Mouse (Mus musculus) intestine, embryonic 15.5 days (tissue): ENCODE measurements around the gene Mpp6. TPM values are rescaled to one million over a fixed set of nuclear protein-coding genes. Genes with fewer than 3 reads are reported as not detected.

Source experiments
- ATAC-seq: fragments of 200-750 bp; cut with Nextera tagmentation; 2 replicates; pipeline ENCODE4 v1.8.0; 2017; ENCODE audit warnings: moderate TSS enrichment, moderate library complexity
- H3K27ac ChIP-seq: fragments of 300-500 bp; sonication (generic); 2 replicates; pipeline ENCODE4 v1.5.1; 2015; ENCODE audit warnings: mild to moderate bottlenecking, inconsistent platforms
- H3K27me3 ChIP-seq: fragments of 300-500 bp; sonication (generic); replicated peaks from 2 replicates; pipeline ENCODE4 v1.6.1; 2015; ENCODE audit warnings: inconsistent platforms
- H3K36me3 ChIP-seq: fragments of 300-500 bp; sonication (generic); 2 replicates; pipeline ENCODE4 v1.6.1; 2015; ENCODE audit warnings: inconsistent platforms
- H3K4me1 ChIP-seq: fragments of 300-500 bp; sonication (generic); replicated peaks from 2 replicates; pipeline ENCODE4 v1.6.1; 2015; ENCODE audit warnings: inconsistent platforms
- H3K4me2 ChIP-seq: fragments of 300-500 bp; sonication (generic); replicated peaks from 2 replicates; pipeline ENCODE4 v1.6.1; 2015; ENCODE audit warnings: mild to moderate bottlenecking, inconsistent platforms
- H3K4me3 ChIP-seq: fragments of 300-500 bp; sonication (generic); replicated peaks from 2 replicates; pipeline ENCODE4 v1.5.1; 2015; ENCODE audit warnings: inconsistent platforms
- H3K9ac ChIP-seq: fragments of 300-500 bp; sonication (generic); 2 replicates; pipeline ENCODE4 v1.6.1; 2015; ENCODE audit warnings: inconsistent platforms
- H3K9me3 ChIP-seq: fragments of 300-500 bp; sonication (generic); 2 replicates; pipeline ENCODE4 v1.6.1; 2016; ENCODE audit warnings: inconsistent platforms
- WGBS: fragments of 180-500 bp; shearing (Covaris S2); methylation state at CpG from one replicate; pipeline ENCODE4 v1.1.7; 2015; 5-methylcytosine and 5-hydroxymethylcytosine counted together
- polyA plus RNA-seq: library from polyadenylated mRNA; unstranded; fragments of >200 nt; fragmentation: Nextera tagmentation; extraction: Ambion mirVana; gene quantifications from 2 replicates; pipeline ENCODE4 v1.2.1, GENCODE M21; 2015

The Mpp6 gene
- polyA plus RNA-seq, 1 experiment from 2014 or later = 64.5 TPM

DNA sequence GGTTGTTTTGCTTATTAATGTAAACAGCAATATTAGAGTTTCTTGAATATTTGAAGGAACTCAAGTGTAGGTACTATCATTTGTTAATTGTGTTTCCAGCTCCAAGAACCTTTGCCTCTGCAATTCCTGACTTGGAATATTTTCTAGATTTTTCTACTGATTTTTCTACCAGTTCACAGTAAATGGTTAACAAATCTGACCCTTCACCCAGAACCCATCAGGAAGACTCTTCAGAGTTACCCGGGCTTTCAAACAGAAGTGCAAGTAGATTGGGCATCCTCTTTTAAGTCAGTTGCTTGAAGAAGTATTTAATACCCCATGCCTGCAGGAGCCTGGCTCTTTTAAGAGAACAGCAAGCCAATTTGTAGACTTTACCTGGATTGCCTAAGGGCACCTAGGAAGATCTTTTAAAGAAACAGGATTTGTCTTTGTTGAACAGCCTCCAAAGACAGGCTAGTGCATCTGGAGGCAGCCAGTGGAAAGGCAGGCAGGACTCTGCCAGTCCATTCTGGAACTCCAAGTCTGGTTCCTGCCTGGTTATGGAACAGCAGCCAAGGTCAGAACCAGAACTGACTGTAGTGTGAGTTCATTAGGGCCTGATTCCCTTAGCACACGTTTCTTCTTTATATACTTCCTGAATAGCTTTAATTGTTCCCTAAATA, 104.8 kb downstream of the Mpp6 start:
- WGBS = 54% methylated on average over 2 of the region's 2 CpGs
- no peak overlapping the region for H3K4me3 ChIP-seq
- H3K27ac ChIP-seq = no peak overlapping the region
- ATAC-seq = no peak
- no peaks in the 10 kb centered on the region for H3K9me3 ChIP-seq
- no peak overlapping the region for H3K4me2 ChIP-seq
- no peaks in the 10 kb centered on the region for H3K36me3 ChIP-seq
- H3K4me1 ChIP-seq = no peaks in the 10 kb centered on the region
- H3K27me3 ChIP-seq = no peaks in the 10 kb centered on the region
- H3K9ac ChIP-seq = no peak overlapping the region

DNA sequence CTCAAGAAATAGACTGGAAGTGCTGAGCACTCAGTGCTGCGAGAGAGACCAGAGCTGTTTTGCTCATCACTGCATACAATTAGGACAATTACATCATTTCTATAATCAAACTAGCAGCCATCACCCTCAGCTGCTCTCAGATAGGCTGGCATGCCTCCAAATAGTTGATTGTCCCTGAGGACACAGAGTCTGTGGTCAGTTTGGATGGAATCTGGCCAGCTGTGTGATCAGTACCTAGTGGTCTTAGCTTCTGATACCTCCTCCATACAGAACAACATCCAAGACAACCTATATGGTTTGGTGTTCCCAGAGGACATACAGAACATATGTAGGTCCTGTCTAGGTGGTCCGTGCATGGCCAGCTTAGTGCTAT, 105.3 kb downstream of the Mpp6 start:
- Histone ChIP-seq H3K36me3 (no peaks in the 10 kb centered on the region), H3K27me3 (no peaks in the 10 kb centered on the region), H3K4me1 (no peaks in the 10 kb centered on the region), H3K4me3 (no peak overlapping the region), H3K9me3 (no peaks in the 10 kb centered on the region), H3K4me2 (no peak overlapping the region), H3K9ac (no peak overlapping the region), H3K27ac (no peak overlapping the region)
- no peak for ATAC-seq
- 87% methylated on average over 2 of the region's 2 CpGs for WGBS

DNA sequence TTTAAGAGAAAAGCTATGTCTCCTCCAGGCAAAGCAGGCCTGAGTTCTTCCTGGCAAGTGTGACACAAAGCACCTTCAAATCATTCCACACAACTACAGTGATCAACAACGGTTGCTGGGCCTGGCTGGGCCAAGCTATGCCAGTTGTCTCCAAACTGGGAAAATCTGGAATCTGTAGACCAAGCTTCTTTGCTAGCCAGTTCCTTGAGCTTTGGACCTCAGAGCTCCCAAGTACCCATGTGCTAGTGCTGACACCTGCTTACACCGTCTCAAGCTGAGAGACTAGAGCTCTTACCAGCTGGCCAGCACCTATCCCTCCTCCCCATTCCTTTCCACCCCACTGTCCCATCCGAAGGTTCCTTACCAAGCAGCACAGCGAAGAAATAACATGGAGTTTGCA, 105.9 kb downstream of the Mpp6 start:
- ATAC-seq = no peak
- H3K9ac ChIP-seq = no peak overlapping the region
- WGBS = 89% methylated on average over 4 of the region's 4 CpGs

DNA sequence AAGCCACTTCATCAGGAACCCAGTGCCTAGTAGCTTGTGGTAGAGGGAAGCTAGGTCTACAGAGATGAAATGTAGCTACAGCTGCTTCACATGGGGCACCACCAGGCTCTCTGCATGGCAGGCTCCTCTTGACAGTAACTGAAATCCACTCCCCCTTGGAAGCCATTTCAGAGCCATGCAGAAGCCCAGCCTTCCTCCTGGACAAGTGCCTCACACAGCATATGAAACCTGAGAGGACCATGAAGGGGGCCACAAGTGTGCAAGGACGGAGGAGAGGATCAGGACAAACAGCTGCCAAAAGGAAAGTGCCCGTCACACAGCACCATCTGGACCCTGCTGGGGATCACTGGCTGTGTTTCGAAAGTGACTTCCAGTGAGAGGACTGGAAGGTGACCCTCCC, 108.6 kb downstream of the Mpp6 start:
- no peak overlapping the region for H3K27ac ChIP-seq
- H3K27me3 ChIP-seq = no peaks in the 10 kb centered on the region
- H3K4me2 ChIP-seq = no peak overlapping the region
- no peak for ATAC-seq
- 58% methylated on average over 3 of the region's 3 CpGs for WGBS
- H3K4me1 ChIP-seq = no peaks in the 10 kb centered on the region
- no peaks in the 10 kb centered on the region for H3K36me3 ChIP-seq
- no peak overlapping the region for H3K4me3 ChIP-seq
- H3K9ac ChIP-seq = no peak overlapping the region
- H3K9me3 ChIP-seq = no peaks in the 10 kb centered on the region

More for the DNA sequence above, 105.9 kb downstream of the Mpp6 start:
- Histone ChIP-seq H3K27ac (no peak overlapping the region), H3K4me1 (no peaks in the 10 kb centered on the region), H3K9me3 (no peaks in the 10 kb centered on the region), H3K4me2 (no peak overlapping the region), H3K4me3 (no peak overlapping the region), H3K27me3 (no peaks in the 10 kb centered on the region), H3K36me3 (no peaks in the 10 kb centered on the region)

DNA sequence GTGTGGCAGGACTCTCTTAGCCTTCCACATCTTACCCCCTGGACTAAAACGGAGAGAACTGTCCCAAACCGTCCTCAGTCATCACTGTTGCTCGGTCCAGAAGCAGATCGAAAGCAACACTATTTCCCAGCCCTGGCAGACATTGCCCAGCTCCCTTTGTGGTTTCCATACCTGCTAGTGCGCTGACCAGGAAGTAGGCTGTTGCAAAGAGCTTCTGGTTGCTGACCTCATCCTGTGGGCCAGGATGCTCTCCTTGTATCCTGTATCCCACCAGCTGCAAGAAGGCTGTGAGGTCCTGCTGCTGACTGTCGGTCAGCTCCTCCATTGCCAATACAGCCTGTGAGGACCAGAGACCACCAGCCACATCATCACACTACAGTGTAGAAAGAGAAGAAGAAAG, 109.0 kb downstream of the Mpp6 start:
- H3K4me3 ChIP-seq = no peak overlapping the region
- no peak overlapping the region for H3K27ac ChIP-seq
- no peak overlapping the region for H3K9ac ChIP-seq
- ATAC-seq = no peak
- WGBS = 88% methylated on average over 6 of the region's 6 CpGs
- no peaks in the 10 kb centered on the region for H3K27me3 ChIP-seq
- H3K4me1 ChIP-seq = no peaks in the 10 kb centered on the region
- no peaks in the 10 kb centered on the region for H3K9me3 ChIP-seq
- no peak overlapping the region for H3K4me2 ChIP-seq
- no peaks in the 10 kb centered on the region for H3K36me3 ChIP-seq

DNA sequence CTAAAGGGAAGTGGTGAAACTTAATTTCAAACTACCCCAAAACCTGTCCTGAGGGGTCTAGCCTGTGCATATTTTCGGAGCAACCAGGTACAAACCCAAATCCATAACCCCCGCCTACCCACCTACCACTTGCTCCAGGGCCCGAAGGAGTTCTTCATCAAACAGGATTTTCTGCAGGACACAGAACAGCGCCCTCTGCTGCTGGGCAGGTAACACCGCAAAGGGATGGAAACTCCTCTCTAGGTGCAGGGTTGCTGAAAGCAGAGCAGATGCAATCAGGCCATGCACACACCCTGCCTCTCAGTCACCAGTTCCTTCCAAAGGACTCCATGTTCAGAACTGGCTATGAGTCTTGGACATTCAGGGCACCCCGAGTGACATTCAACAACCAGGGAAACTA, 110.8 kb downstream of the Mpp6 start:
- Histone ChIP-seq H3K4me3 (no peak overlapping the region), H3K27me3 (no peaks in the 10 kb centered on the region), H3K9me3 (no peaks in the 10 kb centered on the region), H3K4me1 (no peaks in the 10 kb centered on the region), H3K36me3 (no peaks in the 10 kb centered on the region), H3K27ac (no peak overlapping the region), H3K9ac (no peak overlapping the region), H3K4me2 (no peak overlapping the region)
- ATAC-seq = no peak
- 50% methylated on average over 6 of the region's 6 CpGs for WGBS

DNA sequence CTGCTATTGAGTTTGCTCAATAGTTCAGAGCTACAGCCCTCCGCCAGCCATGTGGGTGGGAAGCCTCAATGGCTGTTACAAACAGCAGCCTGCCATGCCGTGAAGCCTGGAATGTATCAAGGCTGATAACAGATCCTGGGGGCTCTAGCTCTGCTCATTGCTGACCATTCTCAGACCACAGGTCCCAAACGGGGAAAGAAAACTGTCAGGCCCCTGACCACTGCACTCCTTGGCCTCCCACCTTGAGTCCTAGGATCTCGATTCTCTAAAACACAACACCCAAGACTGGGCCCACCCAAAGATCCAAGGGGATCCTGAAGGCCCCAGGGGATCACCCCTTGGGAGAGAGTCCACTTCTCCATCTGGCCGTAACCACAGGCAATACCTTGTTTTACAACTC, 112.3 kb downstream of the Mpp6 start:
- no peak overlapping the region for H3K9ac ChIP-seq
- no peak for ATAC-seq
- H3K4me2 ChIP-seq = no peak overlapping the region
- H3K4me3 ChIP-seq = no peak overlapping the region
- no peaks in the 10 kb centered on the region for H3K27me3 ChIP-seq
- no peaks in the 10 kb centered on the region for H3K4me1 ChIP-seq
- no peaks in the 10 kb centered on the region for H3K36me3 ChIP-seq
- H3K9me3 ChIP-seq = no peaks in the 10 kb centered on the region
- H3K27ac ChIP-seq = no peak overlapping the region
- WGBS = 60% methylated on average over 5 of the region's 5 CpGs

DNA sequence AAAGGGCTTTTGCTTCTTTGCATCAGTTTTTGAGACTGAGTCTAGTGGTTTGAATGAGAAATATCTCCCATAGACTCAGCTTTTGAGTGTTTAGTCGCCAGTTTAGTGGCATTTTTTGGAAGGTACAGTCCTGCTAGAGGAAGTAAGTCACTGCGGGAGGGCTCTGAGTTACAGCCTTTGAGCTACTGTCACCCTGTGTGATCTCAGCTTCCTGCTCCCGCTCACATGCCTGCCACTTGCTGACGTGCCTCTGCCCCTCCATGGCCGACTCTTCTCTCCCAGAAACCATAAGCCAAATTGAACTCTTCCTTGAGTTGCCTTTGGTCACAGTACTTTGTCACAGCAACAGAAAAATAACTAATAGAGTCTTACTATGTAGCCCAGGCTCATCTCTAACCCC, 112.9 kb downstream of the Mpp6 start:
- Histone ChIP-seq H3K36me3 (no peaks in the 10 kb centered on the region), H3K9ac (no peak overlapping the region), H3K9me3 (no peaks in the 10 kb centered on the region), H3K4me2 (no peak overlapping the region), H3K4me1 (no peaks in the 10 kb centered on the region), H3K27me3 (no peaks in the 10 kb centered on the region), H3K4me3 (no peak overlapping the region), H3K27ac (no peak overlapping the region)
- WGBS = 70% methylated on average over 5 of the region's 5 CpGs
- no peak for ATAC-seq

DNA sequence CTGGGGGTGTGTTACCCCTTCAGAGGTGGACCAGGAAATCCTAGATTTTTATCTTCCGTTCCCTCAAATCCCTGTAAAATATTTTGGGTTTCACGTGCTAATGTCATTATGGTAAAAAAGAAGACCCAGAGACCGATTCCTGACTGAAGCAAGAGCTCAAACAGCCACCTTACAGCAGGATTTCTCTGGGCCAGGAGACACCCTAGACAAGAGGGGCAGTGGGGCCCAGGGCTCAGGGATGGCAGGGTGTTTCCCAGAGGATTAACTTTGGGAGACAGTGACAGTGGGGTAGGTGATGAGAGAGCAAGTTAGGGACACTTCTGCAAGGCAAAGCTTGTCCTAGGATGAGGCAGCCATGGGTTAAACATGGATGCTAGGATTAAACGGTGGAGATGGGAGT, 113.6 kb downstream of the Mpp6 start:
- H3K36me3 ChIP-seq = no peaks in the 10 kb centered on the region
- ATAC-seq = no peak
- H3K9me3 ChIP-seq = no peaks in the 10 kb centered on the region
- H3K4me3 ChIP-seq = no peak overlapping the region
- no peak overlapping the region for H3K9ac ChIP-seq
- WGBS = 86% methylated on average over 4 of the region's 4 CpGs
- no peak overlapping the region for H3K27ac ChIP-seq
- H3K4me1 ChIP-seq = no peaks in the 10 kb centered on the region
- no peak overlapping the region for H3K4me2 ChIP-seq
- H3K27me3 ChIP-seq = no peaks in the 10 kb centered on the region

DNA sequence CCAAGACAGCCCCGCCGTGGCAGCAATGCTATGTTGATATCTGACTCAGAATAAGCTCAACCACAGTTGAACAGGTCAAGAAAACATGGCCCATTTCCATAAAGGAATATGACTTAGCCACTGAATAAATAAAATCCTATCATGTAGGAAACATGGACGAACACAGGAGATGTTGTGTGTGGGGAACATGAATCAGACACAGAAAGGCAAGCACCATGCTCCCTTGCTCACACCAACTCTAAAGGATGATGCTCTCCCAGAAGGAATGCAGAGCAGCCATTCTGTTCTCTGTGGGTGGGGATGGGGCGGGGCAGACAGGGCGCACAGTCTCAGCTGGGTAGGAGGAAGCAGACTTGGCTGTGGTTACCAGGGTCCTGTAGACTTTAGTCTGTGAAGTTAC, 115.2 kb downstream of the Mpp6 start:
- H3K4me2 ChIP-seq = no peak overlapping the region
- no peaks in the 10 kb centered on the region for H3K9me3 ChIP-seq
- no peaks in the 10 kb centered on the region for H3K36me3 ChIP-seq
- H3K4me1 ChIP-seq = no peaks in the 10 kb centered on the region
- no peak overlapping the region for H3K9ac ChIP-seq
- no peak for ATAC-seq
- H3K27ac ChIP-seq = no peak overlapping the region
- 79% methylated on average over 5 of the region's 5 CpGs for WGBS
- no peaks in the 10 kb centered on the region for H3K27me3 ChIP-seq
- no peak overlapping the region for H3K4me3 ChIP-seq

DNA sequence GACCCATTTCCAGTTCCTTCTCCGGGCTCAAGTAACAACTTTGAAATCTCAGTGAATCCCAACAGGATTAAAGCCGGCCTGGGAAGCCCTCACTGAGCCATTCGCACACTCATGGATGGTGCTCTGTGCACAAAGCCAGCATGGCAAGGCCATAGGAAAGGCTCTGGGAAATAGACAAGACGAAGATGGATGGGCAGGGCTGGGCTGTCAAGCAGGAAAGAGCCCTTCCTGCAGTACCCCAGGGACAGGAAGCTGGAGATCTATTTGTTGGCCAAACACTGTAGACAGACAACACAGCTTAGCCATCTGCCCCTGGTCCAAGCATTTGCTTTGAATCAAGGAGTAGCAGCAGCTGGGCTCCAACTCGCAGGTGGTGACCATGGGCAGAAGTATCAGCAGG, 118.1 kb downstream of the Mpp6 start:
- Histone ChIP-seq H3K9me3 (no peaks in the 10 kb centered on the region), H3K4me1 (no peaks in the 10 kb centered on the region), H3K27me3 (no peaks in the 10 kb centered on the region), H3K4me3 (no peak overlapping the region), H3K36me3 (no peaks in the 10 kb centered on the region), H3K4me2 (no peak overlapping the region), H3K27ac (no peak overlapping the region), H3K9ac (no peak overlapping the region)
- ATAC-seq = no peak
- WGBS = 67% methylated on average over 5 of the region's 5 CpGs

DNA sequence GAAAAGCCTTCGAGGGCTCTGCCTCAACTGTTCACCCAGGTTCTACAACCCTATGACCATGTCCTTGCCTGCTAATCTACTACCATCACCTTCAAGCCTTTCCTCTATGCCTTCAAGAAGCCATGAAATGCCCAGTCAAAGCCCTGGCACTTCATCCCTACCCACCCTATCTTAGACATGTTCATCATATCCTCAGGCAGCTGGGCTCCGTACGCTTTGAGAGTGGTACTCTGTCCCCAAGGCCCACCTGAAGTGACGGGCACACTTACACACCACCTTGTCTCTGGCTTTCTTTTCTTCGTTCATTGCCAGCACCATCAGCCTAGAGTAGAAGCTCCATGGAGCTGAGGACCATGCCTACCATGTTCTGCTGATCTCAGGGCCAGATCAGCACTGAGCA, 121.2 kb downstream of the Mpp6 start:
- H3K27ac ChIP-seq = no peak overlapping the region
- no peak overlapping the region for H3K4me3 ChIP-seq
- H3K4me1 ChIP-seq = no peaks in the 10 kb centered on the region
- no peak overlapping the region for H3K4me2 ChIP-seq
- WGBS = 92% methylated on average over 5 of the region's 5 CpGs
- no peak overlapping the region for H3K9ac ChIP-seq
- H3K9me3 ChIP-seq = no peaks in the 10 kb centered on the region
- H3K36me3 ChIP-seq = no peaks in the 10 kb centered on the region
- H3K27me3 ChIP-seq = no peaks in the 10 kb centered on the region
- no peak for ATAC-seq

DNA sequence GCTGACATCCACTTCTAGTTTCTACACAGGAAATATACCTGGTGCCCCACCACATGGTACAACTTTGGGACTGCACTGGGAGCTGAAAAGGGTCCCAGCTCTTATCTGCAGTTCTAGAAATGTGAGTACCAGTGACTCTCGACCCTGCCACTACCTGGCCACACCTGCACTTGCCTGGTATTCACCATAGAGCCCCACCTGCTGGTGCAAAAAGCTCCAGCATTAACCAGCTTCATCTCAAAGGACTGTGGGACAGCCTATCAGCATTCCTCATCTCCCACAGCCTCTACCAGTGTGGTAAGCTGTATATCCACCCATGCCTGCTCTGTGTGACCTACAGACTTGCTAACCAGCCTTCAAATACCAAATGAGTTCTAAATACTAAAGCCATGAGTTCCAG, 122.9 kb downstream of the Mpp6 start:
- H3K4me3 ChIP-seq = no peak overlapping the region
- H3K36me3 ChIP-seq = no peaks in the 10 kb centered on the region
- H3K4me2 ChIP-seq = no peak overlapping the region
- H3K4me1 ChIP-seq = no peaks in the 10 kb centered on the region
- no peak for ATAC-seq
- 54% methylated on average over 1 of the region's 1 CpGs for WGBS
- H3K9ac ChIP-seq = no peak overlapping the region
- no peaks in the 10 kb centered on the region for H3K9me3 ChIP-seq
- H3K27me3 ChIP-seq = no peaks in the 10 kb centered on the region
- no peak overlapping the region for H3K27ac ChIP-seq
